Mouse (Mus musculus) right cerebral cortex, postnatal 14 days (tissue): Measurements from ENCODE around the gene Focad.

Source experiments
- DNase-seq: peaks from one replicate; pipeline ENCODE4 v3.0.0; 2022

The Focad gene

GRCm38 (mm10) chr4:88157644-88158043 is 63.2 kb downstream of the Focad start:
- DNase-seq = peak; percentile 13

GRCm38 (mm10) chr4:88159256-88159655 is 64.8 kb downstream of the Focad start:
- DNase-seq = no peak

- DNase-seq = no peak
Observed at GRCm38 (mm10) chr4:88159700-88160099, 65.3 kb downstream of the Focad start.

- no peak for DNase-seq
Observed at GRCm38 (mm10) chr4:88163511-88164247, 69.2 kb downstream of the Focad start.

GRCm38 (mm10) chr4:88167008-88167862 is 72.8 kb downstream of the Focad start:
- DNase-seq = no peak

GRCm38 (mm10) chr4:88175058-88175974 is 80.9 kb downstream of the Focad start:
- no peak for DNase-seq

- DNase-seq = no peak
Observed at GRCm38 (mm10) chr4:88179296-88179695, 84.9 kb downstream of the Focad start.

GRCm38 (mm10) chr4:88184293-88184692 is 89.9 kb downstream of the Focad start:
- DNase-seq = no peak

- no peak for DNase-seq
Observed at GRCm38 (mm10) chr4:88185872-88186426, 91.5 kb downstream of the Focad start.

GRCm38 (mm10) chr4:88187649-88188048 is 93.2 kb downstream of the Focad start:
- no peak for DNase-seq

GRCm38 (mm10) chr4:88189495-88189894 is 95.1 kb downstream of the Focad start:
- DNase-seq = no peak

- no peak for DNase-seq
Observed at GRCm38 (mm10) chr4:88194256-88194655, 99.8 kb downstream of the Focad start.

- no peak for DNase-seq
Observed at GRCm38 (mm10) chr4:88195898-88196495, 101.6 kb downstream of the Focad start.

GRCm38 (mm10) chr4:88196500-88196912 is 102.1 kb downstream of the Focad start:
- no peak for DNase-seq

GRCm38 (mm10) chr4:88197244-88197643 is 102.8 kb downstream of the Focad start:
- no peak for DNase-seq

- no peak for DNase-seq
Observed at GRCm38 (mm10) chr4:88199186-88199585, 104.8 kb downstream of the Focad start.

GRCm38 (mm10) chr4:88201047-88201446 is 106.6 kb downstream of the Focad start:
- DNase-seq = no peak

GRCm38 (mm10) chr4:88208676-88209075 is 114.2 kb downstream of the Focad start:
- no peak for DNase-seq

- peak; percentile 57 for DNase-seq
Observed at GRCm38 (mm10) chr4:88209351-88209814, 115.0 kb downstream of the Focad start.

GRCm38 (mm10) chr4:88210602-88211001 is 116.2 kb downstream of the Focad start:
- no peak for DNase-seq

GRCm38 (mm10) chr4:88211200-88211885 is 116.9 kb downstream of the Focad start:
- no peak for DNase-seq
